ENCODE assay signal across 8 mouse cellular contexts in the genomic region with DNA sequence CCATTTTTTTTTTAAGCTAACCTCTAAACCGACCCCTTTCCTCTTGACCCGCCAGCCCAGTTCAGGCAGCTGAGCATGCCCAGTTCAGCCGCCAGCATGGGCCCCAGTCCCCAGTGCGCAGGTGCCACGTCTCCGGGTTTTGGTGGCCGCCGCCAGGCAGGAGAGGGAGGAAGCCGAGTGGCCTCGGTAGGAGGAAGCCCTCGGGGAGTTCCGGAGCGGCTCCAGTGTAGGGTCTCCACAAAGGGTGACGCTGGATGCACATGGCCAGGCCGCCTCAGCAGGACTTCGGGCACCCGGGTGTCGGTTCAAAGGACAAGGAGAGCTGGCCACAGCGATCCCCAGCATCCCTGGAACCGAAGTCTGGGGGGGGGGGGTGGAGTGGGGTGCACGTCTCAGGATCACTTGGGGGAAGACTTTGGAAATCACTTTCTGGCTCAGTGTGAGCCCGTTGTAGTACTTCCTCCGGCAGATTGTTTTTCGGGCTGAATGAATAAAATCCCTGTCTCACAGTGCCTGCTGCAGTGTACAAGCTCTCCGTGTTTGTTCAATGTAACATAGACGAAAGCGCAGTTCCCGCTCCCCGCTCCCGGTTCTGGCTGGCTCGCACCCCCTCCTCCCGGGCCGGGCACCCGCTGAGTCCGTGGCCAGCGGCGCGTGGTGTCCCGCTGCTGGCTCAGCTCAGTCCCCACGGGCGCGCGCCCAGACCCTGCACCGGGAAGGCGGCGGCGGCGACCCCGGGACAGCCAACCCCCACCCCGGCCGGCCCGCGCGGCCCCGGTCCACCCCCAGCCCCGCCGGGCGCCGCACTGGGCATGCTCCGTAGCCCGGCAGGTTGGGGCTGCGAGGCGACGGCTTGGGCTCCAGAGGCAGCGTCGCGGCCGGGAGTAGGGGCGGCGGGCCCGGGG. TPM values are rescaled to one million over a fixed set of nuclear protein-coding genes. Genes with fewer than 3 reads are reported as not detected.
DNase-seq lines count a peak whose midpoint lies in the region; ATAC-seq and TF ChIP-seq lines count a peak whose summit lies in the region.

A gene (plus strand): TSS at position 526 of the 905 bp plus-strand sequence.

- no peaks in the 10 kb centered on the region for H3K9me3 ChIP-seq in embryonic facial prominence, embryonic 13.5 days
- H3K9me3 ChIP-seq in limb, embryonic 11.5 days (ENCODE audit: control insufficient read depth, low read length) = no peaks in the 10 kb centered on the region
- no peaks in the 10 kb centered on the region for H3K9me3 ChIP-seq in midbrain, embryonic 12.5 days

- H3K4me1 ChIP-seq in bone marrow, adult 2 months (ENCODE audit: control insufficient read depth, insufficient read depth, low read length) = no peaks in the 10 kb centered on the region; the same call in 1 of the 2 replicates
- H3K4me1 ChIP-seq in embryonic facial prominence, embryonic 13.5 days = peaks cover 6% of the 10 kb centered on the region; the same call in 1 of the 2 replicates
- no peaks in the 10 kb centered on the region for H3K4me1 ChIP-seq in kidney, adult 2 months (ENCODE audit: control insufficient read depth, insufficient read depth, low read length)
- H3K4me1 ChIP-seq in limb, embryonic 11.5 days (ENCODE audit: control insufficient read depth, insufficient read depth, low read length) = no peaks in the 10 kb centered on the region
- H3K4me1 ChIP-seq in midbrain, embryonic 12.5 days = peaks cover 8% of the 10 kb centered on the region; the same call in 1 of the 2 replicates

- H3K9ac ChIP-seq in embryonic facial prominence, embryonic 13.5 days = peak within 1 kb of the TSS; percentile 91
- H3K9ac ChIP-seq in limb, embryonic 11.5 days (ENCODE audit: low read length) = peak within 1 kb of the TSS; percentile 96
- peak within 1 kb of the TSS; percentile 93 for H3K9ac ChIP-seq in midbrain, embryonic 12.5 days (replicated peaks)

- peak; percentile 40; the same call in 1 of the 2 replicates for TF ChIP-seq POLR2A in bone marrow, adult 2 months (IDR thresholded peaks at IDR 0.05; ENCODE audit: borderline replicate concordance, control insufficient read depth, low read depth, low read length)
- TF ChIP-seq POLR2A in kidney, adult 2 months (IDR thresholded peaks at IDR 0.05; ENCODE audit: low read depth, low read length) = no peak

- ATAC-seq in embryonic facial prominence, embryonic 13.5 days (ENCODE audit: insufficient number of reproducible peaks, insufficient read depth, low FRiP score, low TSS enrichment, low read depth) = peak; percentile 85
- peak; percentile 91 for ATAC-seq in limb, embryonic 11.5 days (ENCODE audit: insufficient number of reproducible peaks, low FRiP score, low TSS enrichment, low read depth)
- ATAC-seq in midbrain, embryonic 12.5 days (ENCODE audit: low FRiP score, low read depth) = peak; percentile 93

- 1% methylated on average over 71 of the region's 71 CpGs for WGBS in bone marrow, adult 2 months
- WGBS in embryonic facial prominence, embryonic 13.5 days = under 1% methylated on average over 70 of the region's 71 CpGs
- WGBS in kidney, adult 2 months = 2% methylated on average over 69 of the region's 71 CpGs
- WGBS in limb, embryonic 11.5 days = under 1% methylated on average over 55 of the region's 71 CpGs
- WGBS in midbrain, embryonic 12.5 days = 1% methylated on average over 66 of the region's 71 CpGs

- peak within 1 kb of the TSS; percentile 85 for H3K4me2 ChIP-seq in embryonic facial prominence, embryonic 13.5 days
- peak within 1 kb of the TSS; percentile 64 for H3K4me2 ChIP-seq in limb, embryonic 11.5 days (ENCODE audit: low read depth, severe bottlenecking)
- H3K4me2 ChIP-seq in midbrain, embryonic 12.5 days (replicated peaks) = peak within 1 kb of the TSS; percentile 64

- DNase-seq in heart, adult 8-10 months (ENCODE audit: low spot score) = peak; percentile 89
- DNase-seq in kidney, adult 2 months = peak; percentile 86
- DNase-seq in limb, embryonic 11.5 days (ENCODE audit: low spot score) = peak; percentile 91
- DNase-seq in right cerebral cortex, postnatal 4 days = peak; percentile 76
- DNase-seq in urinary bladder, postnatal 4 days (ENCODE audit: low spot score in 2 of 2) = peak; percentile 81 to 84

- H3K27me3 ChIP-seq in embryonic facial prominence, embryonic 13.5 days = no peaks in the 10 kb centered on the region
- H3K27me3 ChIP-seq in kidney, adult 2 months (replicated peaks; ENCODE audit: control insufficient read depth, insufficient read depth, low read length) = no peaks in the 10 kb centered on the region
- no peaks in the 10 kb centered on the region for H3K27me3 ChIP-seq in limb, embryonic 11.5 days (ENCODE audit: control insufficient read depth, insufficient read depth, low read length)
- H3K27me3 ChIP-seq in midbrain, embryonic 12.5 days = no peaks in the 10 kb centered on the region

- H3K4me3 ChIP-seq in bone marrow, adult 2 months (replicated peaks; ENCODE audit: control insufficient read depth, low read depth, low read length) = peak within 1 kb of the TSS; percentile 69
- H3K4me3 ChIP-seq in embryonic facial prominence, embryonic 13.5 days = peak within 1 kb of the TSS; percentile 78
- H3K4me3 ChIP-seq in kidney, adult 2 months (ENCODE audit: insufficient read depth, low read depth, low read length) = peak within 1 kb of the TSS; percentile 77
- peak within 1 kb of the TSS; percentile 68 for H3K4me3 ChIP-seq in limb, embryonic 11.5 days (ENCODE audit: low read depth, low read length)
- peak within 1 kb of the TSS; percentile 85 for H3K4me3 ChIP-seq in midbrain, embryonic 12.5 days

- peak within 1 kb of the TSS; percentile 71 for H3K27ac ChIP-seq in bone marrow, adult 2 months (ENCODE audit: control insufficient read depth, insufficient read depth, low read depth, low read length, poor library complexity)
- H3K27ac ChIP-seq in embryonic facial prominence, embryonic 13.5 days = peak within 1 kb of the TSS; percentile 94
- peak within 1 kb of the TSS; percentile 73 for H3K27ac ChIP-seq in kidney, adult 2 months (ENCODE audit: insufficient read depth, low read depth, low read length)
- H3K27ac ChIP-seq in limb, embryonic 11.5 days (replicated peaks; ENCODE audit: low read depth, low read length) = peak within 1 kb of the TSS; percentile 93
- H3K27ac ChIP-seq in midbrain, embryonic 12.5 days (replicated peaks) = peak within 1 kb of the TSS; percentile 98

- no peaks in the 10 kb centered on the region for H3K36me3 ChIP-seq in embryonic facial prominence, embryonic 13.5 days
- H3K36me3 ChIP-seq in kidney, adult 2 months (ENCODE audit: control insufficient read depth, insufficient read depth, low read length) = no peaks in the 10 kb centered on the region
- H3K36me3 ChIP-seq in limb, embryonic 11.5 days (ENCODE audit: control insufficient read depth, insufficient read depth, low read length) = no peaks in the 10 kb centered on the region
- no peaks in the 10 kb centered on the region for H3K36me3 ChIP-seq in midbrain, embryonic 12.5 days

- TF ChIP-seq CTCF in bone marrow, adult 2 months (IDR thresholded peaks at IDR 0.05; ENCODE audit: control insufficient read depth, insufficient read depth, low read length) = no peak
- no peak for TF ChIP-seq CTCF in kidney, adult 2 months (conservative IDR thresholded peaks at IDR 0.05; ENCODE audit: insufficient read depth, insufficient read length, low read depth, low read length)

RNA-seq across cellular contexts. Expression of the gene that starts here (rescaled TPM):
- 4.2 and 12.1 TPM in 2 replicates for polyA plus RNA-seq in bone marrow, adult 2 months (2011; ENCODE audit: insufficient read depth, insufficient read length, low replicate concordance, missing spikeins)
- 17.6 TPM in 2 replicates for polyA plus RNA-seq in embryonic facial prominence, embryonic 13.5 days (2015; fragmentation: Nextera tagmentation; extraction: Ambion mirVana)
- total RNA-seq in heart, adult 8-10 months (2022) = 10 to 100 TPM; 45.3 to 62.2 (median 56.4) TPM
- polyA plus RNA-seq in kidney, adult 2 months (2012; rRNA removed) = 5.1 and 6.1 TPM in 2 replicates
- 12.4 and 14.0 TPM in 2 replicates for polyA plus RNA-seq in limb, embryonic 11.5 days (2014; fragmentation: Nextera tagmentation; extraction: Ambion mirVana)
- polyA plus RNA-seq in midbrain, embryonic 12.5 days (2016; fragmentation: Nextera tagmentation; extraction: Ambion mirVana) = 27.2 and 28.5 TPM in 2 replicates

Comparison
In these comparisons a context has a peak if more than half of its experiments do, and no peak if none do; other contexts are left out.
1. Peak in every context shown above with its lines: DNase-seq, ATAC-seq, H3K4me3 ChIP-seq and H3K27ac ChIP-seq.